In genomic region chr7:3415378-3415777, GRCm38 (mm10) we compare ENCODE assay signal across 8 mouse cellular contexts. TPM values are rescaled to one million over a fixed set of nuclear protein-coding genes. Genes with fewer than 3 reads are reported as not detected.
DNase-seq lines count a peak whose midpoint lies in the region; ATAC-seq and TF ChIP-seq lines count a peak whose summit lies in the region.

No protein-coding gene starts in this region.

- TF ChIP-seq CTCF in brain, embryonic 14.5 days (IDR thresholded peaks at IDR 0.05; ENCODE audit: borderline replicate concordance, extremely low read depth, insufficient read depth, insufficient read length) = no peak
- TF ChIP-seq CTCF in heart, adult 2 months (IDR thresholded peaks at IDR 0.05) = no peak

- H3K4me3 ChIP-seq in heart, adult 2 months = peak overlapping the region; percentile 47
- H3K4me3 ChIP-seq in stomach, embryonic 16.5 days (replicated peaks; ENCODE audit: low read length) = peak overlapping the region; percentile 55

- no peaks in the 10 kb centered on the region for H3K79me2 ChIP-seq in heart, adult 2 months (replicated peaks; ENCODE audit: control insufficient read depth, insufficient read depth, low read length)

- H3K36me3 ChIP-seq in heart, adult 2 months (ENCODE audit: control insufficient read depth, insufficient read depth, low read length) = no peaks in the 10 kb centered on the region
- no peaks in the 10 kb centered on the region for H3K36me3 ChIP-seq in stomach, embryonic 16.5 days (ENCODE audit: control insufficient read depth, insufficient read depth, low read length)

- peaks cover 3% of the 10 kb centered on the region; the same call in 1 of the 2 replicates for H3K9me3 ChIP-seq in stomach, embryonic 16.5 days (replicated peaks; ENCODE audit: control insufficient read depth, low read length)

- H3K9ac ChIP-seq in heart, adult 2 months (ENCODE audit: low read depth, low read length) = no peak overlapping the region
- H3K9ac ChIP-seq in stomach, embryonic 16.5 days (ENCODE audit: low read length) = peak overlapping the region; percentile 72

- 2% methylated on average over 49 of the region's 60 CpGs for WGBS in heart, adult 2 months
- under 1% methylated on average over 56 of the region's 60 CpGs for WGBS in stomach, embryonic 16.5 days

- TF ChIP-seq POLR2A in brain, embryonic 14.5 days (IDR thresholded peaks at IDR 0.05; ENCODE audit: borderline replicate concordance, extremely low read depth, insufficient read depth, insufficient read length, poor library complexity, severe bottlenecking) = no peak
- TF ChIP-seq POLR2A in heart, adult 2 months (IDR thresholded peaks at IDR 0.05; ENCODE audit: insufficient read depth, low read depth, low read length) = no peak

- peak; percentile 28 for DNase-seq in gastrocnemius, adult 18-20 months (ENCODE audit: low spot score)
- no peak for DNase-seq in gastrocnemius, postnatal 36 days
- DNase-seq in brain, embryonic 14.5 days (ENCODE audit: low read depth) = peak; percentile 22
- DNase-seq in heart, adult 2 months = peak; percentile 40 to 45
- DNase-seq in kidney, adult 9 months = peak; percentile 27
- peak; percentile 26 for DNase-seq in lung, postnatal 10 days

- peak overlapping the region; percentile 99 for H3K4me2 ChIP-seq in stomach, embryonic 16.5 days (ENCODE audit: low read depth, low read length)

- intact Hi-C loops in gastrocnemius, postnatal 36 days (cut with DNase I) = no loop called here
- intact Hi-C loops in heart, adult 2 months (cut with DNase I) = no loop called here

- ATAC-seq in stomach, embryonic 16.5 days (ENCODE audit: insufficient read depth, low FRiP score) = peak; percentile 31; the same call in 1 of the 2 replicates
- no peak for ATAC-seq in activated CD4-positive, CD25-positive, alpha-beta regulatory T cell, adult 4 months

- H3K27ac ChIP-seq in heart, adult 2 months = no peak overlapping the region
- no peak overlapping the region for H3K27ac ChIP-seq in stomach, embryonic 16.5 days (ENCODE audit: low read length)

- no peak for TF ChIP-seq EP300 in heart, adult 2 months (IDR thresholded peaks at IDR 0.05; ENCODE audit: insufficient read depth, low read depth, low read length)

- peaks cover 15% of the 10 kb centered on the region for H3K27me3 ChIP-seq in heart, adult 2 months (ENCODE audit: control insufficient read depth, insufficient read depth, low read length)
- peaks cover 67% of the 10 kb centered on the region for H3K27me3 ChIP-seq in stomach, embryonic 16.5 days (ENCODE audit: control insufficient read depth, insufficient read depth, low read length)

- no peaks in the 10 kb centered on the region for H3K4me1 ChIP-seq in heart, adult 2 months (ENCODE audit: control insufficient read depth, insufficient read depth, low read length)
- peaks cover 9% of the 10 kb centered on the region for H3K4me1 ChIP-seq in stomach, embryonic 16.5 days (ENCODE audit: control insufficient read depth, insufficient read depth, low read length)

RNA-seq across cellular contexts. Expression of gene Cacng6, which starts 8.6 kb away (rescaled TPM):
- total RNA-seq in gastrocnemius, adult 18-20 months (2021) = 100 to 1,000 TPM; 125 to 129 TPM
- total RNA-seq in gastrocnemius, postnatal 36 days (2021) = 100 to 1,000 TPM in 1 of 2 experiments, 10 to 100 TPM in 1; 96.8 to 101 TPM
- polyA plus RNA-seq in brain, embryonic 14.5 days (2012; rRNA removed) = 0.16 and 0.18 TPM in 2 replicates
- 1 to 10 TPM; 1.9 to 2.5 TPM for total RNA-seq in heart, adult 2 months (2021)
- 0.78 and 3.3 TPM in 2 replicates for polyA plus RNA-seq in heart, adult 2 months (2012; rRNA removed)
- polyA plus RNA-seq in stomach, embryonic 16.5 days (2015; fragmentation: Nextera tagmentation; extraction: Ambion mirVana) = 0.19 and 3.0 TPM in 2 replicates
- not detected for polyA plus RNA-seq in activated CD4-positive, CD25-positive, alpha-beta regulatory T cell, adult 4 months (2017; shearing (Covaris generic))

RNA-seq across cellular contexts. Expression of gene Cacng8, which starts 24.9 kb away (rescaled TPM):
- not detected for total RNA-seq in gastrocnemius, adult 18-20 months (2021)
- not detected for total RNA-seq in gastrocnemius, postnatal 36 days (2021)
- polyA plus RNA-seq in brain, embryonic 14.5 days (2012; rRNA removed) = 22.4 and 26.3 TPM in 2 replicates
- not detected for total RNA-seq in heart, adult 2 months (2021)
- not detected in 2 replicates for polyA plus RNA-seq in heart, adult 2 months (2012; rRNA removed)
- polyA plus RNA-seq in stomach, embryonic 16.5 days (2015; fragmentation: Nextera tagmentation; extraction: Ambion mirVana) = 0.74 and 1.1 TPM in 2 replicates
- polyA plus RNA-seq in activated CD4-positive, CD25-positive, alpha-beta regulatory T cell, adult 4 months (2017; shearing (Covaris generic)) = not detected

Comparison
In these comparisons a context has a peak if more than half of its experiments do, and no peak if none do; other contexts are left out.
1. DNase-seq: peak in gastrocnemius, adult 18-20 months (single experiment), brain, embryonic 14.5 days (single experiment), heart, adult 2 months (2 of 2), kidney, adult 9 months (single experiment) and lung, postnatal 10 days (single experiment); none in gastrocnemius, postnatal 36 days (0 of 2).
2. RNA of gene Cacng8, which starts 24.9 kb away (polyA plus RNA-seq): 22.4 to 26.3 TPM in brain, embryonic 14.5 days; 0.74 to 1.1 TPM in stomach, embryonic 16.5 days, not detected in activated CD4-positive, CD25-positive, alpha-beta regulatory T cell, adult 4 months and not detected in heart, adult 2 months; every median in the first group is over 10 times any median in the second.